Mouse (Mus musculus): Measurements from ENCODE around the gene Slc16a14. TPM values are rescaled to one million over a fixed set of nuclear protein-coding genes. Genes with fewer than 3 reads are reported as not detected.
A peak's percentile ranks its signal among the peaks of the same experiment; 100 is the strongest.
"Not testable (repeated sequence)": the region's sequence is repeated elsewhere in the genome, so short reads cannot be mapped to it uniquely, and the experiment has no call there.

Gene Slc16a14
- 10 to 100 TPM; 27.8 to 28.4 TPM for total RNA-seq (2021)

DNA sequence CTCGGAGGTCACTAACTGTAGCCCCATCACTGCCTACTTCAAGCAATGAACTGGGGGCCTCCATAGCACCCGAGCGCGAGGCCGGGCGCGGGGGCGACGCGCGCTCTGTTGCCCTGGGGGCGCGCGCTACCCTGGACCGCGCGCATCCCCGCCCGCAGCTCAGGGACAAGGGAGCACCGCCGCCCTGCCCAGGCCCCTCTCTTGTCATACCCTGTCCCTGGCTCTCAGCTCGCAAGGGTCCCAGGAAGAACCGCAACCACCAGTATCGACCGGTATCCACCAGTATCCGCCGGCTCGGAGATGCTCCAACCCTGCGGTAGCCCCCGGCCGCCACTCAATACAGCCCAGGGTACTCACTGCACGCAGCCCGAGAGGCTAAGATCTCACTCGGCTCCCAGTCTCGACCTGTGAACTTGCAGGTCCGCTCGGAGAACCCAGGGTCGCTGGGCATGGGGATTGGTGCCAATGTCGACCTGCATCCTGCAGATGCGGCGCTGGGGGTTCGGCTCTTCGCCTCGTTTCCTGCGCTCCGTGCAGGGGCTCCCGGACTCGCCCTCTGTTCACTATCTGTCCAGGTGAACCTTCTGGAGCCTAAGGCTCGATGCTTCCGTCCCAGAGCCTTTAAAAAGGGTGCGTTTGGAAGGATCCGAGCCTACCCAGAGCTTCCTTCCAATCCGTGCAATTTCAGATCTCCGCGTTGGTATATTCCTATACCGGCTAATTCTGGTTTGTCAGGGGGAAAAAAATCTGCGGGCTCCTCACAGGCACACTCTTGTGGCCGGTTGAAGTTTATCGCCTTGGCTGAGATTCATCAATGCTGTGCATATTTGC is at the start of gene Slc16a14:
Gene Slc16a14, minus strand, starts transcription at position 632 of the 831 bp plus-strand sequence.
- DNase-seq = peak; percentile 53
- intact Hi-C loops (cut with DNase I) = no loop called here

DNA sequence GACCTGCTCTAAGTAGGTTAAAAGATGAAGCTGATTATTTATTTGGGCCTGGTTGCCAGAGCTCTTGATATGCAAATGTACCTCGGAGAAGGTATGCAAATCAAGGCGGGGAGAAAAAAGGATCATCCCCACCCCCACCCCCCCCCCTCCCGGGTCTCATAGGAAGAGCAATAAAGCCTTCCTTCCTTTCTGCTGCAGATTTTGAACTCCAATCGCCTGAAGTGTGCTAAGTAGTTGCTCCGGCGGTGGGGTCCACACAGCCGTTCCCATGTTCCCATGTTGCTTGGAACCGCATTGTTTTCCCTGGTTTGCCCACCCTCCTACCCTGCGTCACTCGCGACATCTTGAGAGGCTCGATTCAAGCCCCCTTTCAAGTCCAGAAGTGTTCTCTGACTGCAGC is 26.8 kb upstream of the Slc16a14 start:
- intact Hi-C loops (cut with DNase I); DNase-seq: not testable (repeated sequence)

DNA sequence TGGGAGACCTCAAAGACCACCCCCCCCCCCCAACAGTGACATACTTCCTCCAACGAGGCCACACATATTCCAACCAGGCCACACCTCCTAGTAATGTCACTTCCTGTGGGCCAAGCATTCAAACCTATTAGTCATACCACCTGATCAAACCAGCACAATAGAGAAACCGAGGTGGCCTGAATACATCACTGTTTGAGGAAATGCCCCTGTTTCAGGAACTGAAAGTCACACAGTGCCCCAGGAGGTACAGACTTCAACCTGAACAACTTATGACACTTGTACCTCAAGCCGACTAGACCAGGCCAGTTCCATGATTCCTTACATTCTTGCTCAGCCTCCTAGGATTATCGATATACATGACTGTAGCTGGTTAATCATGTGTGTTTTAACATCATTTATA is 22.8 kb upstream of the Slc16a14 start:
- intact Hi-C loops (cut with DNase I) = not testable (repeated sequence)

DNA sequence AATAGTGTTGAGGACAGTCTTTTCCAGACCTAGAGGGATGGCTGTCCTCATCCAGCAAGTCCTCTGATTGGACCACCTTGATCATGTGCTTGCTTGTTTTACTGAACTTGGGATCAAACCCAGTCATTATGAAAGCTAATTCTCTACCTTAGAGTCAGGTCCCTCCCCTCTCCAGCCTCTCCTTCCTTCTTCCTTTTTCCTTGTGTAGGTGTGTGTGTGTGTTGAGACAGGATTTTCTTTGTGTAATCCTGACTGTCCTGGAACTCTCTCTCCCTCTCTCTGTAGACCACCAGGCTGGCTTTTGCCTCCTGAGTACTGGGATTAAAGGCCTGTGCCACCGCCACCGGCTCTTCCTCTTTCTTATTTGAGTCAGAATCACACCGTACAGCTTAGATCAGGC is 21.8 kb upstream of the Slc16a14 start:
- DNase-seq; intact Hi-C loops (cut with DNase I): not testable (repeated sequence)

More for the DNA sequence above, 22.8 kb upstream of the Slc16a14 start:
- DNase-seq = not testable (repeated sequence)

DNA sequence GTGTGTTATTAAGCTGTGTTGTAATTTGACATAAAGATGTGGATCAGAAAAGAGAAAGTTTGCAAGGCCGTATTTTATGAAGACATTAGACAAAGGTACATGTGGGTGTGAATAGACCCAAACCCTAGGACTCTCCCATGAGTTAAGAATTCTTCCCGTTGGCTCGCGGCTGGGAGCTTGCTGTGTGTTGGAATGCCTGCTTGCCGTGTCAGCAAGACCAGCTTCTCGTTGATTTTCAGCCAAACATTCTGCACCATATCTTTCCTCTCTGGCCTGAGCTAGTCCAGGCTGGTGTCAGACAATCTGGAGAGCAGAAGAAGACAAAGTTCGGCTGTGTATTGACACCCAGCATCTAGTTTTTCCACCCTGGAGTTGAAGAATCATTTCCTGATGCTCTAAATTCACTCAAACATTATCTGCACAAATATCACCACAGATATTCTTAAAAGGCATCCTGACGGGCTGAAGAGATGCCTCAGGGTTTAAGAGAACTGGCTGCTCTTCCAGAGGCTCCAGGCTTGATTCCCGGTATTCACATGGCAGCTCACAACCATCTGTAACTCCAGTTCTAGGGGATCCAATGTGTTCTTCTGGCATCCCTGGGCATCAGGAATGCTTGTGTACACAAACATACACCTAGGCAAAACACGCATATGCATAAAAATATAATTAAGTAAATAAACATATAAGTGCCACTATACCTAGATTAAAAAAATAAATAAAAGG is 17.7 kb upstream of the Slc16a14 start:
- intact Hi-C loops (cut with DNase I) = no loop called here
- no peak for DNase-seq

DNA sequence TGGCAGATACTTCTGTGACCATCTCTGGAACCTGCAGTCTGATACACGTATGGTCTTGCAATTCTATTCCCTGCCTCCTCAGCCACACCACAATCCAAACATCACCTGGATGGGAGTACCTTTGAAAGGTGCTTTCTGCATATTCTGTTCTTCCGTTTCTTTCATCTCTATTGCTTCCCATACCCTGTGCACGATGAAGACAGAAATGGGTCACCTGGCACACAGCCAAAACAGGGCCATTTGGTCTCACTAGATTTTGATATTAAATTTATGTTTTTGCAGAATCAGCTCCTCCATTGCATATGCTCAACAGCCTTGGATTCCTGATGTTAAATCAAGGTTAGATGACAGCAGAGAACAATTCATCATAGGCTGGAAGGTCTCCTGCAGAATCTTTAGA is 16.6 kb upstream of the Slc16a14 start:
- intact Hi-C loops (cut with DNase I) = no loop called here
- DNase-seq = no peak

DNA sequence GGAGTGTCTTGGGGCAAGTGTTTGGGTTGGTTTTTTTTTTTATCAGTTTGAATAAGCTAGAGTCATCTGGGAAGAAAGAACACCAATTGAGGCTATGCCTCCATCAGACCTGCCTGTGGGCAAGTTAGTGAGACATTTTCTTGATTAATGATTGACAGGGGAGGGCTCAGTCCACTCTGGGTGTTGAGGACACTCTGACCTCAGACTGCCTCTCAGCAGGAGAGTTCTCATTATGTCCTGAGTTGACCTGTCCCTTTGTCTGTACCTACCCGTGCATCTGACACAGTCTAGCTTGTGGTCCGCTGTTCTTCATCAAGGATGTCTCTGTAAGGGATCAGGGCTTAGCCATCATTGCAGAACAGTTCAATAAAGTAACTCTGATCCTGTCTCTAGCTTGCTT is 12.5 kb upstream of the Slc16a14 start:
- intact Hi-C loops (cut with DNase I) = no loop called here
- no peak for DNase-seq

DNA sequence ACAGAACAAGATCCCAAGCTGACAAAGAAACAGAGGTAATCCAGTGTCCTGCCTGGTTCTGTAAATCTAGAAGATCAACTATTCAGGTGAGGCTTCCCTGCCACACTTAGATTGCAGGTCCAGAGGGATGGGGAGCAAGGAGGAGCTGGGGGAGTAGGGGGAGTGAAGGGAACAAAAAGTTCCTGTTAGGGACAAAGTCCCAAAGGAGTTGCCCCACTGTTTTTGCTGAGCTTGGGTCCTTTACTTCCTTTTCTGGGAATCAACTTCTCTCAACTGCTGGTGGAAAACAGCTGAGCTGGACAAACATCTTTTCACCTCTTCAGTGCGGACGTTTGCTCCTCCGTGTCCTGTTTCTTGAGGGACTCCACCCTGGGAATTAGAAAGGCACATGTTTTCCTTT is 11.0 kb upstream of the Slc16a14 start:
- intact Hi-C loops (cut with DNase I) = no loop called here
- no peak for DNase-seq

DNA sequence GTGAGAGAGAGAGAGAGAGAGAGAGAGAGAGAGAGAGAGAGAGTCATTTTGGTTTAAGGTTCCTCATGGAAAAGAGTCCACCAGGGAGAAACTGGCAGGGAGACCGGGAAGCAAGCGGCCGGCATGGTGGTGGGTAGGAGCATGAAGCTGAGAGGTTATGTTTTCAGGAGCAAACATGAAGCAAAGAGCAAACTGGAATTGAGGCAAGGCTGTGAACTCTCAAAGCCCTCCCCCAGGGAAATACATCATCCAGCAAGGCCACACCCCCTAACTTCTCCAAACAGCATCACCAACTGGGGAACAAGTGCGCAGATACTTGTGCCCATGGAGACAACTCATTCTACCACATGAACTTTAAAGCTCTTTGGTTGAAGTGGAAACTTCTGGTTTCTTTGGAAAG is 8.6 kb upstream of the Slc16a14 start:
- intact Hi-C loops (cut with DNase I) = no loop called here
- DNase-seq = no peak

DNA sequence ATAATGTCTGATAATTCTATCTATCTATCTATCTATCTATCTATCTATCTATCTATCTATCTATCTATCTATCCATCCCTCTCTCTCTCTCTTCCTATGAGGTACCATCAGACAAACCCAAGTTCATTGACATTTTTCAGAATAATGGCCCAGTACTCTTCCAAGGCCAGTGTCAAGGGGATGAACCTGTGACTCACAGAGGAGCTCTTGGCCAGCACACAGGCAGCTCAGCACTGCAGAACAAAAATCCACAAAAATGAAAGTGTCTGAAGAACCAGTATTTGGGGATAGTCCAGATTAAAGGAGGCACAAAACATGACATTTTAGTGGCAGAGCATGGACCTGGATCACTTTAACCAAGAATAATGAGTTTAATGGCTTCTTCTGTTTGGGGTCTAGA is 7.7 kb upstream of the Slc16a14 start:
- no peak for DNase-seq
- intact Hi-C loops (cut with DNase I) = no loop called here

DNA sequence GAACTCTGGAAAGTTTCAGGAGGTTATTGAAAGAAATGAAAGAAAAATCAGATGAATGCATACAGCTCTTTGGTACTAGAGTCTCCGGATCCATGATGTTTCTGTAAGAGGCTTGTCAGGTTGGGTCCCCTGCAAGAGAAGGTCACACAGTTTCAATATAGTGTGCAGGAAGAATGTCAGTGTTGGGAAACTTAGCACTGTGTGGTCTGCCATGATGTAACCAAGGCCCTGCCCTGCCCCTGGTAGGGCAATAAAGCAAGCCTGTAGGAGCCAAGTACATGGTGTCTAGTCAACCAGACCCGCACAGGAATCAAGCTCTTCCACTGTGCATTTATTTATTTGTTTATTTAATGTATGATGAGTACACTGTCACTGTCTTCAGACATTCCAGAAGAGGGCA is 5.4 kb upstream of the Slc16a14 start:
- intact Hi-C loops (cut with DNase I) = no loop called here

DNA sequence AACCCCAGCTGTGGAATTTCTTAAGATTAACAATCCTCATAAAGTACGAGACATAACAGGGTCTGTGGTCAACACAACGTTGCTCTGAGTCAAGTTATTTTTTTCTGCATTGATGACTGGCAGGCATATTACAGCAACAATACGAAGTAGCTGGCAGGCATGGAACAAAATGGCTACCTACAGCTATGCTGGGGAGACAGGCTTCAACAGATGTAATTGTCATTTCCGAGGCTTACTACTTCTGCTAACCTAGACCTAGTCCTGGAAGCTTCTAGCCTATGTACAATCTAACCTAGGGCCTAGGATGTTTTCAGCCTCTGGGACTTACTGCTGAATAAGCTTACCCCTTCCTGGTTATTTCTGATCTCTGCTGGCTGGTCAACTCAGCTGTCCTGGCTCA is 4.5 kb upstream of the Slc16a14 start:
- intact Hi-C loops (cut with DNase I) = no loop called here
- no peak for DNase-seq

More for the DNA sequence above, 5.4 kb upstream of the Slc16a14 start:
- DNase-seq = no peak

DNA sequence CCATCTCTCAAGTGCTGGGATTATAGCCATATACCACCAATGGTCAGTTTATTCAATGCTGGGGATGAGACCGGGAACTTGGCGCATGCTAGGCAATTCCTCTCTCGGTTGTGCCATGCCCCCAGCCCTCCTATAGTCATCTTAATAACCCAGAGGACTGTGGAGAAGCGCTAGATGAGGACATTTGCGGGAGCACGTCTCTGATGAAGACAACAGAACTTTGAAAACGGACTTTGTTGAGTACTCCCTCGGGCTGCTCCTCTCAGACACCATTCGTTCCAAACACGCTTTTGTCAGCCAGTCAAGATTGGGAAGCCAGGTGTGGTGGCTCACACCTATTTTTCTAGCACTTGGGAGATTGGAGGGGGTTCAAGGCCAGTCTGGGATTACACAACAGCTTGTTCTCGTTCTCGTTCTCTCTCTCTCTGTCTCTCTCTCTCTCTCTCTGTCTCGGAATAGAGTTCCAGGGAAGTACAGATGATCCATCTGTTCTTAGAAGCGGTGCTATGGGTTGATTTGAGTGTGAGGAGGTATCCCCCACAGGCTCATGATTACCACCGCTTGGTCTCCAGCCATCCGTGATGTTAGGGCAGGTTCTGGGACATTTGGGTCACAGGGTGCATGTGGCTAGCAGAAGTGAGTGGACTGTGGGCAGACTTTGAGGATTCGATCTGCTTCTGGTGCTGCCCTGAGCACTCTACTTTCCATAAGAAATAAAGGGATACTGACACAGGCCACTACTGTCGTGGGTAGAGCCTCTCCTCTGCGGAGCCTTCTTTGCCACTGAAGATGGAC is 2.0 kb upstream of the Slc16a14 start:
- no peak for DNase-seq

DNA sequence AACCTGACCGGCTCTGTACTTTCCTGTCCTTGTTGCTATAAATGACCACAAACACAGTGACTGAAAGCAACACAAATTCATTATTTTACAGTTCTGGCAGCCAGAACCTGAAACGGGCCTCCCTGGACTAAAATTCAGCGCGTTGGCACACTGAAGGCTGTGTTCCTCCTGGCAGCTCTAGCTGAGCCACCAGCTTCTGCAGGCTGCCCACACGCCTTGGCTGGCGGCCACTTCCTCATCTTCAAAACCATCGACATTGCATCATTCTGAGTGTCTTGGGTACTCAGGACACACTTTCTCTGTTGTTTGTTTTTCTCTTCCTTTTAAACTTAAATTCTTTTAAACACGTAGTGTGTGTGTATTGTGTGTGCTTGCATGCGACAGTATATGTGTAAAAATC is 734 bp upstream of the Slc16a14 start:
- peak; percentile 69 for DNase-seq
- intact Hi-C loops (cut with DNase I) = no loop called here

More for the DNA sequence above, 2.0 kb upstream of the Slc16a14 start:
- intact Hi-C loops (cut with DNase I) = no loop called here

DNA sequence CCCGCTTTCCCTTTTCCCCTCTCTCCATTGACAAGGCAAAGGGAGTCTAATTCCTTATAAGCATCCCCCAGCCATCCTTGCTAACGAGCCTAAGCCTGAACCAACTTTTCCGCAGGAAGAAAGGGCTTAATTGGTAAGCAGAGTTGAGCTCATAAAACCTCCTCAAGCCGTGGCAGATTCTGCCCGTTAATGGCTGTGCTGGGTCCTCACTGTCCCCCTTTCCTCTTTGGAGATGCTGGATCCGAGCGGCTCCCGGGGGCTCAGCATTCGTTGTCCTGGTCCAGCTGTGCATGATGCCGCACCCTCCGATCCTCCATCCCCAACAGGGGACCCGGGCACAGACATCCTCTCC is 807 bp downstream of the Slc16a14 start:
- intact Hi-C loops (cut with DNase I) = no loop called here
- DNase-seq = no peak

DNA sequence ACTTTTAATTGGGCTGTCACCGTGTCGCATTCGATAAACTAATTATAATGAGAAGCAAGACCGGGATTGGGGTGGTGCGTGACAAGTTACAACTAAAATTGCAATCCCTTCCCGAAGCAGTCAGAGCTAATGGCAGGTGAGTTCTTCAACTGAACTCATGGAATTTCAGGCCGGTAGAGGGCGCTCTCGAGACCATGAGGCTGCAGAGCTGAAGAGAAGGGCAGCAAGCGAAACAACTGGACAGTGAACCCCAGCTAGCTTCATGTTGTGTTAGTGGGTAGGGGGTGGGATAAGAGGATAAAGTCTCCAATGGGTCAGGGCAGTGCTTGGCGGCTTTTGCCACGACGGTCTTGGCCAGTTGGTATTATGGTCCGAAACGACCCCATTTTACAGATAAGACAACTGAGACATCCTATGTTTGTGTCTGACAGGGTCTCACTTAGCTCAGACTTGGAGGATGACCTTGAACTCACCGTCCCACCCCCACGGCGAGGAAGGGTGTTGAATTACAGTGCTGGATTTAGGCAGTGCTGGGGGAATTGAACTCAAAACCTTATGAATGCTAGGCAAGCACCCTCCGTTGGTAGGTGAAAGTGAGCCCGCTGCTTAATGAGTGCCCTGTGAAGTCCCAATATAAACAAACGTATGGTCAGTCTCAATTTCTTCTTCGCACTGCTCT is 1.3 kb downstream of the Slc16a14 start:
- DNase-seq = peak; percentile 87
- intact Hi-C loops (cut with DNase I) = no loop called here

DNA sequence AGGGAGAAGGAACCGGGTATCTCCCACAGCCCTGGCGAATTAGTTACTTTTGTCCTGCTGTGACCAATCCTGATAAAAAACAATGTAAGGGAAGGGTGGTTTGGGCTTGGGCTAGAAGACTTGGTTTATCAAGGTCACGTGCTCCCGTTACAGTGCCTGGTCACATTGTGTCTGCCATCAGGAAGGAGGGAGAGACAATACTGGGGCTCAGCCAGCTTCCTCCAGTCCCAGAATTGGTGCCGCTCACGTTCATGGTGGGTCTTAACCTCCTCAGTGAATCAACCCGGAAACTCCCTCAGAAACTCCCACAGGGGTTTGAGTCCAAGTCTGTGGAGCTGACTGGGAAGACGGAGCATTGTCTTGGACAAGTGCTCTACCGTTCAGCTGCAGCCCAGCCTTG is 9.3 kb downstream of the Slc16a14 start:
- no peak for DNase-seq
- intact Hi-C loops (cut with DNase I) = no loop called here

DNA sequence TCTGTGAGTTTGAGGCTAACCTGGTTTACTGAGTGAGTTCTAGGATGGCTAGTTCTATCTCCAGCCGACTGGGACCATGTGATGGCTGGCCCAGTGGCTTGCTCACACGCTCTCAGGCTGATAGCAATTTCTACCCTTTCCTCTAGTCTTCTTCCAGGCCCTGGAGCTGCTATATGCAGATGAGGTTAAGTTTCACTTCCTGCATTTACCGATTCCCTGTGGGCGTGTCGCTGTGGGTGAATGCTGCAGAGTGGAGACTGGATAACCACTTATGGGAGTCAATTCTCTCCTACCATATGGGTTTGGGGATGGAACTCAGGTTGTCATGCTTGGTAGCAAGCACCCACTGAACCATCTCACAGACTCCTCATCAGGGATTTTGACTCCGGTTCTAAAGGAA is 10.8 kb downstream of the Slc16a14 start:
- DNase-seq = no peak
- intact Hi-C loops (cut with DNase I) = no loop called here

DNA sequence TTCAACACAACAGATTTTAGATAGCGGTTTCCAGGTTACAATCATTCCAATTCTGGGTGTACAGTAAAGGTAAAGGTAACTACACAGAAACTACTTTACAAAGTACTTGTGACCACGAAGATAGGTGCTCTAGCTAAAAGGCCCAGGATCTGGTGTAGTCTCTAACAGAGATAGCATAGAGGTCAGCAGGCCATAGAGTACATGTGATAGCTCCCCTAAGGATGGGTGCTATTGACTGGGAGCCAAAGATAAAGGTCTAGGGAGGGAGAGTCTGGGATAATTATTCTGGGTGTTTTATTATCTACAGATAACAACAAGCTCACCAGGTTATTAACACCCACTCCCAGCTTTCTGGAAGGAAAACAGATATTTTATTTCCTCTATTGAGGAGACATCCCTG is 11.5 kb downstream of the Slc16a14 start:
- no peak for DNase-seq
- intact Hi-C loops (cut with DNase I) = no loop called here

DNA sequence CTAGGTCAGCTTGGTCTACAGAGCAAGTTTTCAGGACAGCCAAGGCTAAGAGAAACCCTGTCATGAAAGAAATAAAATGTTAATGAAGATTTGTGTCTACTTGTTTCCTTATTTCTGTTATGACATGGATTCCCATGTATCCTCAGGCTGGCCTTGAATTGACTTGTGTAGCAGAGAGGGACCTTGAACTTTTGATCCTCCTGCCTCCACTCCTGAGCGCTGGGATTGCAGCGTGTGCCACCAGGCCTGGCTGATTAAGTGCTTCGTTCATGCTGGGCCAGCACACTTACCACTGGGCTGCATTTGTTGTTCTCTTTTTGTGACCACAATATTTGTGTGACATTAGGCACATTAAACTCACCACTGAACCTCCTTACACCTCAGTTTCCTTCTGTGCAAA is 16.1 kb downstream of the Slc16a14 start:
- intact Hi-C loops (cut with DNase I) = no loop called here

DNA sequence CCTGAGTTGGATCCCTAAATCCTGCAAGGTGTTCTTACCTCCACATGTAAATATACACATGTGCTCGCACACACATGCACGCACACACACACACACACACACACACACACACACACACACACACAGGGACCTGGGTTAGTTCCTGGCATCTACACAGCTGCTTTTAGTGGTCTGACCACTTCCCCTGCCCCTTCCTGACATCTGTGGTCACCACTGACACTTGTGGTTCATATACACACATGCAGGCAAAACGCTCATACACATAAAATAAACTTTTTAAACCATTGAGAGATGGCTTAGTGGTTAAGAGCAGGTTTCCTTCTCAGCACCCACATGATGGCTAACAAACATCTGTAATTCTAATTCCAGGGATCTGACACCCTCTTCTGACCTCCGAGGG is 19.9 kb downstream of the Slc16a14 start:
- DNase-seq = no peak

More for the DNA sequence above, 16.1 kb downstream of the Slc16a14 start:
- DNase-seq = no peak

More for the DNA sequence above, 19.9 kb downstream of the Slc16a14 start:
- intact Hi-C loops (cut with DNase I) = no loop called here

Data from left cerebral cortex, postnatal 4 days (tissue).